Mouse (Mus musculus) cerebellum, adult (tissue): ENCODE results near the gene Cd180.
"Not testable (repeated sequence)": the region's sequence is repeated elsewhere in the genome, so short reads cannot be mapped to it uniquely, and the experiment has no call there.

ENCODE experiments used
- ATAC-seq: cut with Nextera tagmentation; 2 replicates; pipeline ENCODE4 v1.9.2; 2017; ENCODE audit warnings: mild to moderate bottlenecking, moderate library complexity, mixed read lengths; ENCODE audit not compliant: insufficient number of reproducible peaks, low FRiP score, low TSS enrichment

The Cd180 gene

GRCm38 (mm10) chr13:102674083-102674482 lies 19.3 kb upstream of the Cd180 start:
- ATAC-seq, result no peak

- ATAC-seq, result not testable (repeated sequence)
These were observed 15.8 kb upstream of the Cd180 start for GRCm38 (mm10) chr13:102677602-102678001.

- ATAC-seq, result peak; percentile 92
These were observed 14.9 kb upstream of the Cd180 start for GRCm38 (mm10) chr13:102678482-102678881.

- no peak for ATAC-seq
These were observed 8.5 kb upstream of the Cd180 start for GRCm38 (mm10) chr13:102684890-102685289.

- ATAC-seq, result no peak
These were observed 5.2 kb upstream of the Cd180 start for GRCm38 (mm10) chr13:102688121-102688520.

GRCm38 (mm10) chr13:102689201-102690090 lies 3.9 kb upstream of the Cd180 start:
- no peak for ATAC-seq

GRCm38 (mm10) chr13:102690184-102690583 lies 3.2 kb upstream of the Cd180 start:
- no peak for ATAC-seq

GRCm38 (mm10) chr13:102691408-102692150 lies 1.8 kb upstream of the Cd180 start:
- no peak for ATAC-seq

- no peak for ATAC-seq
These were observed 796 bp downstream of the Cd180 start for GRCm38 (mm10) chr13:102694154-102694553.

- no peak for ATAC-seq
These were observed 2.0 kb downstream of the Cd180 start for GRCm38 (mm10) chr13:102695121-102695905.

- ATAC-seq, result no peak
These were observed 5.0 kb downstream of the Cd180 start for GRCm38 (mm10) chr13:102698335-102698734.

GRCm38 (mm10) chr13:102698751-102699323 lies 5.5 kb downstream of the Cd180 start:
- peak; percentile 70 for ATAC-seq

GRCm38 (mm10) chr13:102700176-102700575 lies 6.8 kb downstream of the Cd180 start:
- no peak for ATAC-seq

- ATAC-seq, result no peak
These were observed 7.4 kb downstream of the Cd180 start for GRCm38 (mm10) chr13:102700744-102701143.

GRCm38 (mm10) chr13:102716973-102717372 lies 23.6 kb downstream of the Cd180 start:
- no peak for ATAC-seq

GRCm38 (mm10) chr13:102725416-102725815 lies 32.1 kb downstream of the Cd180 start:
- ATAC-seq, result no peak

GRCm38 (mm10) chr13:102725906-102726305 lies 32.5 kb downstream of the Cd180 start:
- no peak for ATAC-seq

GRCm38 (mm10) chr13:102726876-102727275 lies 33.5 kb downstream of the Cd180 start:
- ATAC-seq, result no peak

GRCm38 (mm10) chr13:102728035-102728434 lies 34.7 kb downstream of the Cd180 start:
- ATAC-seq, result no peak

GRCm38 (mm10) chr13:102728951-102729350 lies 35.6 kb downstream of the Cd180 start:
- not testable (repeated sequence) for ATAC-seq
